Mouse (Mus musculus) erythroid progenitor cell, adult 5-6 weeks (primary cell): ENCODE measurements around the gene Zbtb5. TPM values are rescaled to one million over a fixed set of nuclear protein-coding genes. Genes with fewer than 3 reads are reported as not detected.

Source experiments
- total RNA-seq, 2 experiments: library from RNA; stranded (forward) in 1 of 2; stranded (reverse) in 1 of 2; fragments of 150-400 nt in 1 of 2; fragments of 186-747, 209-891 nt in 1 of 2; gene quantifications; 2 replicates each; pipeline versions ENCODE4 v1.2.3 to v1.2.4; 2015 to 2017; ENCODE audit warnings: low replicate concordance in 2 of 2

The Zbtb5 gene
- total RNA-seq, 2 experiments from 2014 or later, result 9.3 to 15.5 TPM

Other genes with a start within 250 kb of the Zbtb5 start
- gene Grhpr, start 31.0 kb downstream of the Zbtb5 start, total RNA-seq (2015; ENCODE audit: low replicate concordance), result 2.5 TPM in 1 of 2 replicates, not detected in the other
- 3.2 and 14.9 TPM in 2 replicates for gene Grhpr, start 31.0 kb downstream of the Zbtb5 start, total RNA-seq (2017; ENCODE audit: low replicate concordance)
- 10.1 and 12.6 TPM in 2 replicates for gene Polr1e, start 6.2 kb upstream of the Zbtb5 start, total RNA-seq (2015; ENCODE audit: low replicate concordance)
- 4.1 and 12.1 TPM in 2 replicates for gene Polr1e, start 6.2 kb upstream of the Zbtb5 start, total RNA-seq (2017; ENCODE audit: low replicate concordance)
- gene Fbxo10, start 72.2 kb upstream of the Zbtb5 start, total RNA-seq (2015; ENCODE audit: low replicate concordance), result 6.1 and 9.6 TPM in 2 replicates
- gene Fbxo10, start 72.2 kb upstream of the Zbtb5 start, total RNA-seq (2017; ENCODE audit: low replicate concordance), result 8.0 and 14.8 TPM in 2 replicates
- 9.0 and 70.4 TPM in 2 replicates for gene Tomm5, start 95.7 kb upstream of the Zbtb5 start, total RNA-seq (2015; ENCODE audit: low replicate concordance)
- gene Tomm5, start 95.7 kb upstream of the Zbtb5 start, total RNA-seq (2017; ENCODE audit: low replicate concordance), result 32.3 and 52.8 TPM in 2 replicates
- gene Frmpd1, start 172.5 kb upstream of the Zbtb5 start, total RNA-seq (2015; ENCODE audit: low replicate concordance), result not detected in 2 replicates
- not detected in 2 replicates for gene Frmpd1, start 172.5 kb upstream of the Zbtb5 start, total RNA-seq (2017; ENCODE audit: low replicate concordance)